Mouse (Mus musculus) intestine, embryonic 15.5 days (tissue): ENCODE data around the gene Rnf167. TPM values are rescaled to one million over a fixed set of nuclear protein-coding genes. Genes with fewer than 3 reads are reported as not detected.

ENCODE experiments used
- ATAC-seq: fragments of 200-750 bp; cut with Nextera tagmentation; 2 replicates; pipeline ENCODE4 v1.8.0; 2017; ENCODE audit warnings: moderate TSS enrichment, moderate library complexity
- H3K27ac ChIP-seq: fragments of 300-500 bp; sonication (generic); 2 replicates; pipeline ENCODE4 v1.5.1; 2015; ENCODE audit warnings: mild to moderate bottlenecking, inconsistent platforms
- H3K27me3 ChIP-seq: fragments of 300-500 bp; sonication (generic); replicated peaks from 2 replicates; pipeline ENCODE4 v1.6.1; 2015; ENCODE audit warnings: inconsistent platforms
- H3K36me3 ChIP-seq: fragments of 300-500 bp; sonication (generic); 2 replicates; pipeline ENCODE4 v1.6.1; 2015; ENCODE audit warnings: inconsistent platforms
- H3K4me1 ChIP-seq: fragments of 300-500 bp; sonication (generic); replicated peaks from 2 replicates; pipeline ENCODE4 v1.6.1; 2015; ENCODE audit warnings: inconsistent platforms
- H3K4me2 ChIP-seq: fragments of 300-500 bp; sonication (generic); replicated peaks from 2 replicates; pipeline ENCODE4 v1.6.1; 2015; ENCODE audit warnings: mild to moderate bottlenecking, inconsistent platforms
- H3K4me3 ChIP-seq: fragments of 300-500 bp; sonication (generic); replicated peaks from 2 replicates; pipeline ENCODE4 v1.5.1; 2015; ENCODE audit warnings: inconsistent platforms
- H3K9ac ChIP-seq: fragments of 300-500 bp; sonication (generic); 2 replicates; pipeline ENCODE4 v1.6.1; 2015; ENCODE audit warnings: inconsistent platforms
- H3K9me3 ChIP-seq: fragments of 300-500 bp; sonication (generic); 2 replicates; pipeline ENCODE4 v1.6.1; 2016; ENCODE audit warnings: inconsistent platforms
- WGBS: fragments of 180-500 bp; shearing (Covaris S2); methylation state at CpG from one replicate; pipeline ENCODE4 v1.1.7; 2015; 5-methylcytosine and 5-hydroxymethylcytosine counted together
- polyA plus RNA-seq: library from polyadenylated mRNA; unstranded; fragments of >200 nt; fragmentation: Nextera tagmentation; extraction: Ambion mirVana; gene quantifications from 2 replicates; pipeline ENCODE4 v1.2.1, GENCODE M21; 2015

Rnf167 gene
- polyA plus RNA-seq, 1 experiment from 2014 or later, result 106 TPM

- H3K9me3 ChIP-seq, result no peaks in the 10 kb centered on the region
- H3K36me3 ChIP-seq, result no peaks in the 10 kb centered on the region
- H3K27me3 ChIP-seq, result no peaks in the 10 kb centered on the region
- ATAC-seq, result no peak
- no peak within 1 kb of the TSS for H3K4me3 ChIP-seq
- no peak within 1 kb of the TSS for H3K9ac ChIP-seq
- peaks cover 25% of the 10 kb centered on the region for H3K4me1 ChIP-seq
- H3K4me2 ChIP-seq, result no peak within 1 kb of the TSS
- no peak within 1 kb of the TSS for H3K27ac ChIP-seq
- WGBS, result 48% methylated on average over 1 of the region's 1 CpGs
Observed at GRCm38 (mm10) chr11:70619101-70619500, 27.9 kb upstream of the Rnf167 start, which contains the start of gene Chrne. Chrne (minus strand) TSS chr11:70619216.

DNA sequence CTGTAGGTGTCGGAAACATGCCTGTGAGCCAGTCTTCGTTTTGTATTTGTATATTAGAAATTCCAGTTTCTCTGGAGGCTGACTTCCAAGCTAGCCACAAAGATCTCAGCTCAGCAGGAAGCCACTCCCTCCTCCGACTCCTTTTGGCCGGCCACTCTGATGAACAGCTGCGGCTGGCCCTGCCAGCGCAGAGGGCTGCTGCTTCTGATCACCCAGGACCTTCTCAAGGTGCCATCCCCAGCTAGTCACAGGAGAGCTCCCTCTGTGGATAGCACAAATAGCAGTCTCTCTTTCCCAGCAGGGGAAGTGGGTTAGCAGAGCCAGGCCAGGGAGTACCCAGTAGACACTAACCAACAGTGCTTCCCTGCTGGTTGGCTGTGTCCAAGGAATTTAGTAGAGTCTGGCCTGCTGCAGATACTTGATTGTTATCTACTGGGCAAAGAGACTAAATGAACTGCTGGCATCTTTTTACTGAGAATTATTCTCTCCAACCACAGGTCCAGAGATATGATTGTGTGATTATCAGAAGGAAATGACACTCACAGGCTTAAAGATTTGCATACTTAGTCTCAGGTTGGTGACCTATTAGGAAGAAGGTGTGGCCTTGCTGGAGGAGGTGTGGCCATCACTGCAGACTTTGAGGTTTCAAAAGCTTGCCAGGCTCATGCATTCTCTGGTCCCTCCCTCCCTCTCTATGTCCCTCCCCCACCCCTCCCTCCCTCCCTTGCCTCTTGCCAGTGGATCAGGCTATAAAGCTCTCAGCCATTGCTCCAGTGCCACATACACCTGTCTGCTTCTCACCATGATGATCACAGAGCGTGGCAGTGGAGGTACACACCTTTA lies 24.8 kb upstream of the Rnf167 start:
- peak overlapping the region; percentile 62; the same call in 1 of the 2 replicates for H3K27ac ChIP-seq
- H3K4me2 ChIP-seq, result no peak overlapping the region
- no peaks in the 10 kb centered on the region for H3K27me3 ChIP-seq
- H3K4me1 ChIP-seq, result peaks cover 6% of the 10 kb centered on the region; the same call in 1 of the 2 replicates
- no peak overlapping the region for H3K4me3 ChIP-seq
- H3K9ac ChIP-seq, result peak overlapping the region; percentile 28; the same call in 1 of the 2 replicates
- H3K36me3 ChIP-seq, result no peaks in the 10 kb centered on the region
- 34% methylated on average over 7 of the region's 7 CpGs for WGBS
- H3K9me3 ChIP-seq, result no peaks in the 10 kb centered on the region
- ATAC-seq, result peak; percentile 61

- Histone ChIP-seq H3K27me3 (no peaks in the 10 kb centered on the region), H3K4me2 (no peak overlapping the region; the same call in 1 of the 2 replicates), H3K4me1 (peaks cover 6% of the 10 kb centered on the region; the same call in 1 of the 2 replicates), H3K36me3 (no peaks in the 10 kb centered on the region), H3K9me3 (no peaks in the 10 kb centered on the region), H3K27ac (no peak overlapping the region), H3K9ac (no peak overlapping the region), H3K4me3 (no peak overlapping the region)
- peak; percentile 51 for ATAC-seq
- WGBS, result 72% methylated on average over 10 of the region's 10 CpGs
Observed at GRCm38 (mm10) chr11:70623053-70623742, 23.8 kb upstream of the Rnf167 start.

- H3K36me3 ChIP-seq, result no peaks in the 10 kb centered on the region
- H3K4me3 ChIP-seq, result no peak overlapping the region
- H3K4me1 ChIP-seq, result peaks cover 6% of the 10 kb centered on the region; the same call in 1 of the 2 replicates
- ATAC-seq, result no peak
- H3K27me3 ChIP-seq, result no peaks in the 10 kb centered on the region
- no peaks in the 10 kb centered on the region for H3K9me3 ChIP-seq
- H3K4me2 ChIP-seq, result no peak overlapping the region
- H3K9ac ChIP-seq, result no peak overlapping the region
- WGBS, result 47% methylated on average over 4 of the region's 4 CpGs
- no peak overlapping the region for H3K27ac ChIP-seq
Observed at GRCm38 (mm10) chr11:70625473-70625872, 21.6 kb upstream of the Rnf167 start.

DNA sequence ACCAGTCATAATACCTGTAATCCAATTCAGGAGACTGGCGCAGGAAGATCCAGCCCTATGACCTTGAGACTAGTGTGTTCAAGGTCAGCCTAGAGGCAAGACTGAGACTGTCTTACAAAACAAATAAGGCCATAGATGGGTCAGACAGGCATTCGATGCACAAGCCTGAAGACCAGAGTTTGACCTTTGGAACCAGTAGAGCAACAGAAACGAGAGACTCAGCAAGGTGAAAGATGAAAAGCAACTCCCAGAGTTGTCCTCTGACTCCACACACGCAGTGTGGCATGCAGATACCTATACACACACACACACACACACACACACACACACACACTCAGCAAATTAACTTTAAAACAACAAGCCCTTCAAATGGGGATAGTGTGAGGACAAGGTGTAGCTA lies 20.2 kb upstream of the Rnf167 start:
- no peak overlapping the region for H3K9ac ChIP-seq
- 54% methylated on average over 4 of the region's 4 CpGs for WGBS
- H3K27ac ChIP-seq, result no peak overlapping the region
- no peaks in the 10 kb centered on the region for H3K36me3 ChIP-seq
- peaks cover 3% of the 10 kb centered on the region; the same call in 1 of the 2 replicates for H3K4me1 ChIP-seq
- H3K9me3 ChIP-seq, result no peaks in the 10 kb centered on the region
- no peaks in the 10 kb centered on the region for H3K27me3 ChIP-seq
- ATAC-seq, result no peak
- H3K4me3 ChIP-seq, result no peak overlapping the region
- no peak overlapping the region for H3K4me2 ChIP-seq

GRCm38 (mm10) chr11:70628431-70628830 lies 18.6 kb upstream of the Rnf167 start:
- Histone ChIP-seq H3K27me3 (no peaks in the 10 kb centered on the region), H3K9me3 (no peaks in the 10 kb centered on the region), H3K36me3 (no peaks in the 10 kb centered on the region), H3K4me3 (no peak overlapping the region), H3K27ac (no peak overlapping the region), H3K4me2 (no peak overlapping the region), H3K4me1 (no peaks in the 10 kb centered on the region), H3K9ac (no peak overlapping the region)
- ATAC-seq, result no peak
- WGBS, result 60% methylated on average over 2 of the region's 2 CpGs

DNA sequence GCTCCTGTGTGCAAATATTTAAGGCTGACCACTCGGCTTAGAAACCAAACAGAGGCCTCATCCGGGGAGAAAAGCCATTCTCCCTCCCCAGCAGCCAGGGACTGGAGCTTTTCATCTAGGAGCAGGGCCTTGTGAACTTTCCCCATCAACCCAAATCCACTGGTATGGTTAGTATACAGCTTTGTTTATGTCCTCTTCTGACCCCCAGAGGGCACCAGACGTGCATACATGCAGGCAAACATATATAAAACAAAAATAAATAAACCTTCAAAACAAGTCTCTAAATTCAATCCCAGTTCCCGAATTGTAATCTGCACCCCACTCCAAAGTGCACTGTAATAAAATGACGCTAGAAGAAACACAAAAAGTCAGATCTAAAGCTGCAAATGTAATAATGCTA lies 17.5 kb upstream of the Rnf167 start:
- Histone ChIP-seq H3K36me3 (no peaks in the 10 kb centered on the region), H3K9me3 (no peaks in the 10 kb centered on the region), H3K9ac (no peak overlapping the region), H3K27me3 (no peaks in the 10 kb centered on the region), H3K27ac (no peak overlapping the region), H3K4me3 (no peak overlapping the region), H3K4me2 (no peak overlapping the region), H3K4me1 (no peaks in the 10 kb centered on the region)
- 48% methylated on average over 5 of the region's 5 CpGs for WGBS
- no peak for ATAC-seq

DNA sequence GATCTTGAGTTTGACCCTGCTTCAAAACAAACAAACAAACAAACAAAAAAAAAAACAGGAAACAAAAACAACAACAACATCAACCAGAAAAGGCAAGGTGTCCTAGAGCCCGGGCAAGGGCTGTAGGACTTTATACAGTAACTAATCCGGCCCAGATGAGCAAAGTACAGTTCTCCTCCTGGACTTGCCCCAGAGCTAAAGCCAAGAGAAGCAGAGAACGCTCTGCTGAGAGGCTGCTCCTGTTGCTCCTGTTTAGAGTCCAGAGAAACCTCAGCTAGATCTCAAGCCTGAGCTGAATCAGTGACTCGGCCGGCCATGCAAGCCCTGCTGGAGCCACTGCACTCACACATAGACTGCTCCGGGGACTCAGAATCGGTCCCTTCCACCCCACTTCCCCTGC lies 16.9 kb upstream of the Rnf167 start:
- WGBS, result 74% methylated on average over 7 of the region's 7 CpGs
- Histone ChIP-seq H3K4me3 (no peak overlapping the region), H3K27ac (no peak overlapping the region), H3K4me1 (no peaks in the 10 kb centered on the region), H3K36me3 (no peaks in the 10 kb centered on the region), H3K9ac (no peak overlapping the region), H3K27me3 (no peaks in the 10 kb centered on the region), H3K9me3 (no peaks in the 10 kb centered on the region), H3K4me2 (no peak overlapping the region)
- ATAC-seq, result peak; percentile 47; the same call in 1 of the 2 replicates

- H3K36me3 ChIP-seq, result no peaks in the 10 kb centered on the region
Observed at GRCm38 (mm10) chr11:70635601-70636000, 11.4 kb upstream of the Rnf167 start.

DNA sequence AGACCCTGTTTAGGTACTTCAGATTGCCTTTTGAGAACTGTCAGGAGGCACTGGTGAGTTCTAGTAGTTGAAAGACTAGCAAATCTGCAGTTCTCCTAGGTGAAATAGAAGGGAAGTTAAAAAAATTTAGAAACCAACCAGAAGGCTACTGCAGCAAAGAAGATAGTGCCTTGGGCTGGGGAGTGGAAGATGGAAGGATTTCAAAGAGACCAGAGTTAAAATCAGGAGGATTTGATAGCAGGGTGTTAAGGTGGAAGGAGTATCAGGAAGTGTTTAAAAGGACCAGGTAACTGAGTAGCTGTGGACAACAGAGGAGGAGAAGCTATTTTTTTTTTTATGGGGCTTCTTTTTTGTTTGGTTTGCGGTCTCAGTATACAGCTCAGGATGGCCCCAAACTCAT lies 9.3 kb upstream of the Rnf167 start:
- Histone ChIP-seq H3K4me2 (no peak overlapping the region), H3K9ac (no peak overlapping the region), H3K27ac (no peak overlapping the region), H3K9me3 (no peaks in the 10 kb centered on the region), H3K27me3 (no peaks in the 10 kb centered on the region), H3K36me3 (no peaks in the 10 kb centered on the region), H3K4me3 (no peak overlapping the region), H3K4me1 (no peaks in the 10 kb centered on the region)
- 77% methylated on average over 1 of the region's 1 CpGs for WGBS
- ATAC-seq, result no peak

More at GRCm38 (mm10) chr11:70635601-70636000, 11.4 kb upstream of the Rnf167 start:
- ATAC-seq, result no peak
- no peaks in the 10 kb centered on the region for H3K27me3 ChIP-seq
- H3K27ac ChIP-seq, result no peak overlapping the region
- H3K4me1 ChIP-seq, result no peaks in the 10 kb centered on the region
- 80% methylated on average over 4 of the region's 4 CpGs for WGBS
- no peak overlapping the region for H3K4me2 ChIP-seq
- H3K9me3 ChIP-seq, result no peaks in the 10 kb centered on the region
- H3K4me3 ChIP-seq, result no peak overlapping the region
- no peak overlapping the region for H3K9ac ChIP-seq

GRCm38 (mm10) chr11:70638293-70638692 lies 8.7 kb upstream of the Rnf167 start:
- H3K4me2 ChIP-seq, result no peak overlapping the region
- no peaks in the 10 kb centered on the region for H3K4me1 ChIP-seq
- no peak for ATAC-seq
- 81% methylated on average over 1 of the region's 1 CpGs for WGBS
- no peaks in the 10 kb centered on the region for H3K36me3 ChIP-seq
- H3K4me3 ChIP-seq, result no peak overlapping the region
- no peak overlapping the region for H3K9ac ChIP-seq
- H3K27ac ChIP-seq, result no peak overlapping the region
- no peaks in the 10 kb centered on the region for H3K27me3 ChIP-seq
- no peaks in the 10 kb centered on the region for H3K9me3 ChIP-seq

- H3K36me3 ChIP-seq, result no peaks in the 10 kb centered on the region
- H3K9ac ChIP-seq, result no peak within 1 kb of the TSS
- no peaks in the 10 kb centered on the region for H3K9me3 ChIP-seq
- WGBS, result 28% methylated on average over 5 of the region's 5 CpGs
- no peak within 1 kb of the TSS for H3K4me3 ChIP-seq
- no peak within 1 kb of the TSS for H3K27ac ChIP-seq
- ATAC-seq, result peak; percentile 31; the same call in 1 of the 2 replicates
- no peak within 1 kb of the TSS for H3K4me2 ChIP-seq
- H3K4me1 ChIP-seq, result no peaks in the 10 kb centered on the region
- H3K27me3 ChIP-seq, result no peaks in the 10 kb centered on the region
Observed at GRCm38 (mm10) chr11:70638714-70639278, 8.2 kb upstream of the Rnf167 start, which contains the start of gene Gp1ba. Gp1ba (plus strand) TSS chr11:70639122.
